Mouse (Mus musculus): Measurements from ENCODE around the gene Tctn1.

Tctn1 gene

DNA sequence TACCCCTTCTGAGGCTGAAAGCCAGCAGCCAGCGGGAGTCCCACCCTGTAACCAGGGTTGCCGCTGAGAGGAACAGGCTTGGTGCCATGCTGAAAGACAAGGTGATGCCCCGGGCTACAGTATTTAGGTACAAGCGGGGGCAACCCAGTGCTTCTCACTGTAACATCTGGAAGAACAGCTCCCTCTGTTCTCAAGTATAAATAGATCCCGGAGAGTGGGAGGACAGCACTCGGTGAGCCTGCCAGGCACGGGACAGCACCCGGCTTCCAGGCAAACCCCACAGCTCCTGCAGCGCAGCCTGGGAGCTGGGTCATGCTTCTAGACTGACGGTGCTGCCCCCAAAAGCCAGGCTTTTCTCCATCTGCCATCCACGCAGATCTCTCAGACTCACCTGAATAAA is 16.7 kb downstream of the Tctn1 start:
- DNase-seq (ENCODE audit: low read depth, low spot score) = no peak

DNA sequence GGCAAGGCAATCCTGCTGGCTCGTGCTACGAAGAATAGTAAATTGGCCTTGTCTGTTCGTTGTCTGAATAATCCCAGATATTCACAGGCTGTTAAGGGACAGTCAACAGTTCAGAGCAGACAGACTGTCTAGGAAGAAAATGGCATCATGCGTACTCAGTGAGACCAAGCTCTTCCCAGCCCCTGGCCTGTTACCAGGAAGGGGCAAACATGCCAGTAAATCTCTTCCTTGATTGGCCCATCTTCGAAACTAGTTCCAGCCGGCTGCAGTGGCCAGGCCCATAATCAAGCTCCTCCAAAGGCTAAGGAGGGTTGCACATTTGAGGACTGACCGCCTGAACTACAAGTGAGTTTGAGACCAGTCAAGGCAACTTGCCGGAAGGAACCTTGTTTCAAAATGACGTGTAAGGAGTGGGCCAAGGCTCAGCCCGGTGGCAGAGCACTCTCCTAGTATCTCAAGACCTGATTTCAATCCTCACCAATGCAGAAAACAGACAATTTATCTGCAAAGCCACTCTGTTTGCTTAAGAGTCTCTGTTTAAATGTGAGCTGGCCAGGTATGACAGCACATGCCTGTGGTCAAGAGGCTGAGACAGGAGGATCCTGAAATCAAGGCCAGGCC is 17.6 kb downstream of the Tctn1 start:
- no peak for DNase-seq (ENCODE audit: low read depth, low spot score)

DNA sequence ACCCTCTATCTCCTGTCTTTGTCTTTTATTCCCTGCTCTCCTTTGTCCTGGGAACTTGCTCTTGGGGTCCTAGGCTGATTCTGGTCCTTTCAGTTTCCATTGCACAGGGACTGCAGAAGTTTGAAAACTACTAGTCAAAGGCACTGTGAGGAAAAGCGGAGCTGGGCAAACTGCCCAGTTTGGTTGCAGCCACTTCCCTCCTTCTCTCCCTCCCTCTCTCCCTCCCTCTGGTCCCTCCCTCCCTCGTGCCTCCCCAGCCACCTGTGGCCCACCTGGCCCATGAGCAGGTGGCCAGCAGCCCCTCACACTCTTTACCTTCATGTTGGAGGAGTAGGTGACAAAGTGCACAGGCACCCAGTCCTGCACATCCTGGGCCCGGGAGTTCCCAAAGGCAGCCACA is 19.1 kb downstream of the Tctn1 start:
- DNase-seq (ENCODE audit: low read depth, low spot score) = no peak

DNA sequence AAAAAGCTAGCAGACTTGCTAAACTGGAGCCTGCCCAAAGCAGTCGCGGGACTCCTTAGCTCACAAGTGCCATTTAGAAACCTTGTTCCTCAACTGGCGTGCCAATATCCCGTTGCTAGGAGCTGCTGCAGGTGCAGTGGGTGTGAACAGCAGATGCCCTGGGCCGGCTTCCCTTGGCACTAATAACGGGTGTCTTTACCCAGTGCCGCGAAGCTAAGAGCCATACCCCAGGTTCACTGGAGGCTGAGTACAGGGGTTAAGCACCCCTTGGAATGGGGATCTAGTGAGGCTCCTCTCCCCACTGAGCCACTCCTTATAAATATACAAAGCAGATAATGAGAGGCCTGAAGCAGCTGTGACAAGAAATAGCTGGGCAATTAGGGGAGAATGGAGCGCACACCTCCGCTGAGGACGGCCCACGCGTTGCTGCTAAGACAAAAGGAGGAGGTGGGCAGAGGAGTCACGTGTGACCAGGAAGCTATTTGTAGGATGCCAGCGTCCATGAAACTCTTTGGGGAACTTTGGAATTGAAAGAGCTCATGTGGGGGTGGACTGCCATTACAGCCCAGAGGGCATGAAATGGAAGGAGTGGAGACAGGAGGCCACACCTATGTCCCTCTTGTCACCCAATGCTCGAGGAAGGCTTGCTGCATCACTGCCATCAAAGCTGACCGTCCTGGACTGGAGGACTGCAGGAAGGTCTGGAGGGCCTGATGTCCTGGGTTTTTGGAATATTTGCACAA is 20.3 kb downstream of the Tctn1 start:
- DNase-seq (ENCODE audit: low read depth, low spot score) = no peak

DNA sequence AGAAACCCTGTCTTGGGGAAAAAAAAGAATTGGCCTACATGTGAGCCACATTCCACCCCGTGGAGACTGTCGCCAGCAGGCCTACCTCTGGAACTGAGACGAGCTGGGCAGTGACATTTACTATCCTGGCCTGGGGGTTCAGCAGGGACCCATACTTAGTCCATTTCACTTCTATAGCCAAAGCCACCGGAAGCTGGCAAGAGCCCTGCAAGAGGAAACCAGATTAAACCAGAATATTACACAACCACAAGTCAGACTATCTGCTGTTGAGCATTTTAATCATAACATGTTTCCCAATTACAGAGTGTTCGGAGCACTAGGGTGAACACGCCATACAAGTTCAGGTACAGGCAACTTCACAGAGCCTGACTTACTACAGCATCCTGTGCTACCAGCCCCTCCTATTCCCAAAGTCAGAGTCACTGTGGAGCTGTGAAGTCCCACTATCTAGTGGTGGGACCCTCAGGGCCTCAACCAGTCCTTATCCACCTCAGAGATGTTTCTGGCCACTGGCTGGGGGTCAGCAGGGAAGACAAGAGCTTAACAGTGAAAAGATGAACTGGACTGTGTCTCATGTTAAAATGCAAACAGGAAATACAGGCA is 21.6 kb downstream of the Tctn1 start:
- no peak for DNase-seq (ENCODE audit: low read depth, low spot score)

DNA sequence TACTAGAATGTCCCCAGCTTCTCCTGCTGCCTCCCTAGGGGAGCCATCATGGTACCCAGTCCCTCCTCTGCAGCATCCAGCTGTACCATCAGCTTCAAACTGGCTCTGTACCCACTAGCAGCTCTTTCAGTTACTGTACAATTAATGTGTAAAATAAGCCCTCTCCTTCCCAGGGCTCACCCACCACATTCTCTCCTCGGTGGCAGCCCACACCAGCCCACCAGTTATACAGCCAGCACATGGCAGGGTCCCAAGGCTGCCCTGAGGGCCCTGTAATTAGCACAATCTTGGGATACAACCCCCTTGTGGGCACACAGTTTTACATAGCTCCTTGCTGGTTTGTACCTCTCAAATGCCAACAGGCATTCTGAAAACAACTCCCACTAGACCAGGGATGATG is 23.3 kb downstream of the Tctn1 start:
- no peak for DNase-seq (ENCODE audit: low read depth, low spot score)

DNA sequence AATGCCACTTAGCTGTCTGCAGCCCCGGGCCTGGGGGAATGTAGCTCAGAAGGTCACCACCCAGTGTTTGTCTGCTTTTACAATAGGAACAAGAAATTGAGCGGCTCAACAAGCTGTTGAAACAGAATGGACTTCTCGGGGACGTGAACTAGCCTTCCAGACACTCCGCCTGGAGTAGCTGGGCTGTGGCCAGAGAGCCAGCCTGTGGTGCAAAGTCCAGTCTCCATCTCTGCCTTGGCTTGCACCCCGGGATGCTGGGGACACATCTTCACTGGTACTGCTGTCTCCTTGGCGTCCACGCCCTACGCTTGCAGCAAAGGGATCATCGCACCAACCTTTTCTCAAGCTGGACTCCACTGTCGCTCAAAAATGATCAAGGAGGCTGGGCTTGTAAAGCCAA is 23.7 kb downstream of the Tctn1 start:
- no peak for DNase-seq (ENCODE audit: low read depth, low spot score)

DNA sequence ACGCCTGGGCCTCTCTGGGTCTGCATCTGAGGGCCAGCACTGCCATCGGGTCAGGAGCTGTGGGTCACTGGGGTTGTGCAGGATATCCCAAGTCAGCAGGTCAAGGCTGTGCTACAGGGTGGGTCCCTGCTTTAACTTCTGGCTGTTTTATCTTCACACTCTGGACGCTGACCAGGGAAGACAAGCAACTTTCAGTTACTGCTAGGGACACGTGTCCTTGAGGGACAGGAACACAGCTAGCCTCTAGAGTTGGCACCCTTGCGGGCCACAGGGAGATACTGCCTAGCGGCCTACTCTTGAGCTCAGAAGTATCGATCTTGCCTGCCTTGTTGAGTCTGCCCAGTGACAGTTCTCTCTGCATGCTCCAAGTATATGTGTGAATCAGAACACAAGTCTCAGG is 24.6 kb downstream of the Tctn1 start:
- no peak for DNase-seq (ENCODE audit: low read depth, low spot score)

DNA sequence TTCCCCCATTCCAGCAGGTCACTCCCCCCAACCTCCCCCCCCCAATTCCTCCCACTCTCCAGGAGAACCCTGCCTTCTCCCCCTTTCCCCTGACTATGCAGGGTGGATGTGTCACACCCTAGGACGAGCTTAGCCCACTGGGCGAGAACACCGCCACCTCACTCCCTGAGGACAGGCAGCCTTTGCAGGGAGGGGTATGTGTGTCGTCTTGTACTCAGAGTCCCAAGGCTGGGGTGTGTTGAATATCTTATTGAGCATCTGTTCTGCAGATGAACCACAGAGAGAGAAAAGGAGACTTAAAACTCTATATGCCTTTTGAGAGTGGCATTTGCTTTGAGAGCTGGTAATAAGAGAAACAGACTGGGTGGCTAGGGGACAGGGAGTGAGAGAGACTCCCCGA is 27.1 kb downstream of the Tctn1 start:
- DNase-seq (ENCODE audit: low read depth, low spot score) = no peak

DNA sequence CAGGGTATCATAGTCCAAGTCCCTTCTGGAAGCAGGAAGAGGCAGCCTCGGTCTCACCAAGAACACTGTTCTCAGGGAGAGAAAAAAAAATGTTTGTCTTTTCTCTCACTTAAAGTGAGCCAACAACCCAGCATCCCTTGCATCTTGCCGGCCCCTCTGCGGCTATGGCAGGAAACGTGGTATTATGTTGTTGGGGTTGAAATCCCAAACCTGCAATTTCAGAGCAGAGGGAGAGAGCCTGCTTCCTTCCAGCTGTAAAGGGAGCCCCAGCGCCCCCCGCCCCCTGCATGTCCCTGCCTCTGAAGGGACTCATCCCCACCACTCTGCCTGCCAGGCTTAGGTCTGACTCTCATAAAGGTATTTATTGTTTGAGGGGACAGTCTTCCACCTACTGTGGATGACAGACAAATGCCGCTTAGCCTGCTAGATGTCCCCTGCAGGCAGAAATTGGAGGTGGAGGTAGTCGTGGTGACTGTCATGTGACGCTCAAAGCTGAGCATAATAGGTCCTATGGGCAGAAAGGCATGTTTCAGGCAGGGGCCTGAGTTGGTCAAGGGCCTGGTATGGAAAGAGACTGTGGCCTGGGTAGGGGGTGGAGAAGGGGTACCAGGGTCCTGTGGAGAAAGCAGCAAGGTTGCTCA is 28.9 kb downstream of the Tctn1 start:
- DNase-seq (ENCODE audit: low read depth, low spot score) = no peak

DNA sequence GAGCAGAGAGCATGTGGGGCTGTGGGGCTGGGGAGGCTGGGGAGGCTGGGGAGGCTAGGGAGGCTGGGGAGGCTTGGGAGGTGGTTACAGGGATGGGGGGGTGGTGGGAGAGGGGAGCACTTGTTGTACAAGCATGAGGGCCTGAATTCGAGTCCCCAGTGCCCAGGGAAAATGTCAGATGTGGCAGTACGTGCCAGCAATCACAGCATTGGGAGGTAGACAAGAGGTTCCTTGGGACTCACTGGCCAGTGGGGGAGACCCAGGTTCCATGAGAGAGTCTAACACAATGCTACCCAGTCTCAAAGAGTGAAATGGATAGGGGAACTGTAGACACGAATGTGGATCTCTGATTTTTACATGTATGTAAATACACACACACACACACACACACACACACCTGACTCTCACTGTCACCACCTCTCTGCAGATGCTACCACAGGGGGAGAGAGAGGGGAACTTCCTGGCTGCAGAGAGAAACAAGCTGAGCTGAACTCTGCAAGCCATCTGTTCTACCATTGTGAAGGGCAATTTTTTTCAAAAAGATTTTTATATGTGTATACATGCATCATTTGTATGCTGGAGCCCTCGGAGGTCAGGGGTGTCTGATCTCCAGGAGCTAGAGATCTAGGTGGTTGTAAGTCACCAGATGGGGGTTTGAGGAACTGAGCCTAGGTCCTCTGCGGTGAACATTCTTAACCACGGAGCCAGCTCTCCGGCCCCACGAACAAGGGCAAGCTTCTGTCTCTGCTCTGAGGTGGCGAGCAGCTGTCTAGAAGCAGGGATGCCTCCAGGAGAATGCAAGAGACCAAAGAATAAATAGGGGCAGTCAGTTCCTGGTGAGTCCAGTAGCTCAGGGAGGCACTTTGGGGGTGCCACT is 29.7 kb downstream of the Tctn1 start:
- DNase-seq (ENCODE audit: low read depth, low spot score) = no peak

DNA sequence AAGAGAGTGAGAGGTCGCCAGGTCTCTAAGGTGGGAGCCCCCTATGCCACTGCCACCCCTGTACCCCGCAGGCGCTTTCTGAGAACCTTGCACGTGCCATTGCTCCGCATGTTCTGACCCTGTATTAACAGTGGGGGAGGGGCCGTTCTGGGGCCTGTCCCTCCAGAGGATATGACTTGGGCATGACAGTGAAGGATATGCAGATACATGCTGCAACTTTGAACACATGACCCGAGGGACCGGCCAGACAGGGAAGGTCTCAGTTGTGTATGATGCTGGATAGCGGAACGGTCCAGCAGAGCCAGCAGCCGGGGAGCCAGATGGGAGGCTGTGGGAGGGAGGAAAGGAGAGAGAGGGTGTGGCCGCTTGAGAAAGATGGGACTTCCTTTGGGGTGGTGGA is 30.6 kb downstream of the Tctn1 start:
- no peak for DNase-seq (ENCODE audit: low read depth, low spot score)

DNA sequence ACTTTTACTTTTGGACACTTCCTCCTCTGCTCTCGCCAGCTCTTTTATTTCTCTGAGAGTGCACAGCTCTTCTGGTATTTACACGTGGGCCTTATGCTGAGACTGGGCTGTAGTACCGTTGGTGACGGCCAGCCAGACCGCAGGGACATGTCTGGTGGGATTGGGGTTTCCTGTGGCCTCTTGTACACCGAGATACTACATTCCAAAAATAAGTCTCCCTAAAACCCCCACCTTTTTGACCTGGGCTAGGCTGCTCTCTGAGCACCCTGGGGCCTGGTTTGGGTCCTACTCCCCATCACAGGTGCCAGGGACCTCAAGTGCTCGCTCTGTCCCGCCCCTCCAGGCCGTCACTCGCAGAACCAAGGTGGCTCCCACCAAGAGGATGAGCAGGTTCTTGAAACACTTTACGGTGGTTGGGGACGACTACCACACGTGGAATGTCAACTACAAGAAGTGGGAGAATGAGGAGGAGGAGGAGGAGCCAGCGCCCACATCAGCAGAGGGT is 31.1 kb downstream of the Tctn1 start:
- DNase-seq (ENCODE audit: low read depth, low spot score) = no peak

DNA sequence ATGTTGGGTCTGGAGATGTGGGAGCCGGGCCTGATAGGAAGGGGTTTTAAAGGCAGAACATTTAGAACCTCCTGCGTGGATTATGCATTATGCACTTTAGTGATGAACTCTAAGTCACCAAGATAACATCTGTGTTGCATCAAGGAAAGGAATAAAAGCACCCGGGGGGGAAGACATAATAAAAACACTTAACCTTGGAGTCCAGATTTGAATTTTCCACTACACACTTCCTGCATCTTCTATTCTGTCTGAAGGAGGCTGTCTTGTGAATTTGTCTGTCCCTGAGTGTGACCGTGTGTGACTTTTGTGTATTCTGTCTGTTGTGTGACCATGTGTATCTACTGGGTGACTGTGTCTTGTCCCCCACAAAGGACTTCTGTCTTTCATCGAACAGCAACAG is 32.3 kb downstream of the Tctn1 start:
- no peak for DNase-seq (ENCODE audit: low read depth, low spot score)

DNA sequence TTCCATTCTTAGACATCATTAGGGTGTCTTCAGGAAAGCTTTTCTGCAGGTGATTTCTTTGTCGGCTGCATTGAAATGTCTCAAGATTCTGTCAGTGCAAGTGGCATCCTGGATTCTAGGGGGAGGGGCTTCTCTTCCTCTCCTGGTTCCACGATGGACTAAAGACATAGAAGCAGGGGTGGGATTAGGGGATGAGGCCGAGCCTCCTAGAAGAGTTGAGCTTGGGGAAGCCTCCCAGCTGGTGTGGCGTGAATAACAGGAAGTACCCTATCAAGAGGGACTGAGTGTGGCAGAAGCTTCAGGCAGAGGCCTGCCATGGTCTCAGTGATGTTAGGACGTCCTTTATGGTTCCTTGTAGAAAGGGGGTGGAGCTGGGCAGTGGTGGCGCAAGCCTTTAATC is 32.8 kb downstream of the Tctn1 start:
- DNase-seq (ENCODE audit: low read depth, low spot score) = no peak

DNA sequence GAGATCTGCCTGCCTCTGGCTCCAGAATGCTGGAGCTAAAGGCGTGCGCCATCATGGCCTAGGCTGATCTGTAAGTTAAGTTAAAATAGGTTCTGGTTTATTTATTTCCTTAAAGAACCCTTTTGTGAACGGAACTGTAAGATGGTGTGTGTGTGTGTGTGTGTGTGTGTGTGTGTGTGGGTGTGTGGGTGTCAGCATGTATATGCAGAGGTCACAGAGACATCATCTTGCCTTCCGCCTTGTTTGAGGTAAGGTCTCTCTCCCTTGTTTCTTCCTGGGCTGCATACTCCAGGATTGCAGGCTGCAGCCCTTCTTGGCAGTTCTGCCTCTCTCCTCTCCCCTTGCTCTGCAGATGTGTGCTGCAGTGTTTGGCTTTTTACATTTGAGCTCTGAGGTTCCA is 33.4 kb downstream of the Tctn1 start:
- no peak for DNase-seq (ENCODE audit: low read depth, low spot score)

DNA sequence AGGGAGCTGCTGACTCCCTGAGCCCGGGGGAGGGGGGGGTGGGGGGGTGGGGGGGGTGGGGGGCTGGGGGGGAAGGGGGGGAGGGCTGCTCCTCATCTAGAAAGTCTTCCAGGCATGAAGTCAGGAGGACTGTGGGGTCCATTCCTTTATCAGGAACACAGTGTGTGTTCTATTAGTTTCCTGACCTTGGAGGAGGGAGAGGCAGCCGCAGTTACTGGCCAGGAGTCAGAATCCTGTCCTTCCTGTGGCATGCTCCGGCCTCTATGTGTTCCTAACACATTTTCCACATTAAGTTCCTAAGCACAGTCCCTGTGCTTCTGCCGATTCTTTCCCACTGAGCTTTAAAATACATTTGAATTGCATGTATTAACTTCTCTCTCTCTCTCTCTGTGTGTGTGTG is 35.5 kb downstream of the Tctn1 start:
- no peak for DNase-seq (ENCODE audit: low read depth, low spot score)

DNA sequence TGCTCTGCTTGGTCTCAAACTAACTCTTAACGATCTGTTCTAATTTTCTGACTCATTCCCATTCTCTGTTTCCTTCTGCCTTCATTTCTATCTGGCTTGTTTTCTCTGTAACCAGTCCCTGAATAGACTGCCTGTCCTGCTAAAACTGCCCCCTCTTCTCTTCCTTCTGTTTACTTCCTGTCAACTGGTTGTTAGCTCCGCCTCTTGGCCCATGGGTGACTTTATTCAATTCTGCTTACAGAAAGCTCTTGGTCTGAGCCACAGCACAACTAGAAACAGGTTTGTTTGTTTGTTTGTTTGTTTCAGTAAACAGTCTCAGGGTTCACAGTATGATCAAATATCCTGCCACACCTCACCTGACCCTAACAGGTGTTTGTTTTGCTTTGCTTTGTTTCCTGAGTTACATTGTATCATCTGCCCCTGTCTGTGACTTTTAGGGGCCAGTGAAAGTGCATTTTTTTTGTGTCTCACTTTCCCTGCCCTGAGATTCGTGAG is 35.9 kb downstream of the Tctn1 start:
- no peak for DNase-seq (ENCODE audit: low read depth, low spot score)

DNA sequence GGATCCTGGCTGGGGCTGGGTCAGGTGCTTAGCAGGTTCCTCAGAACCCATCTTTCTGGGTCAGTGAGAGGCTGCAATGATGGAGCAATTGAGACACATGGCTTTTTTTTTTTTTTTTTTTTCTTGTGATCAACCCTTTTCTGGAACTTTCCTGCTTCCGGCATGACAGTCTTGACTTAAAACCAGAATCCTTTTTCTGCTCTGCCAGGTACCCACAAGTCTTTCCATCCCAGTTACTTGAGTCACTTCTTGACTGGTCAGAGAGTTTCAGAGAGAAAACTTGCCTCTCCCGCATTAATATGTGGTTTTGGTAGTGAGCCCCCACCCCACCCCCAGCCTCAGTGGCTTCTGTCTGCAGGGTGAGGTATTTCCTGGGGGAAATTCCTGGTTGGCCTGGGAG is 40.0 kb downstream of the Tctn1 start:
- DNase-seq (ENCODE audit: low read depth, low spot score) = no peak

DNA sequence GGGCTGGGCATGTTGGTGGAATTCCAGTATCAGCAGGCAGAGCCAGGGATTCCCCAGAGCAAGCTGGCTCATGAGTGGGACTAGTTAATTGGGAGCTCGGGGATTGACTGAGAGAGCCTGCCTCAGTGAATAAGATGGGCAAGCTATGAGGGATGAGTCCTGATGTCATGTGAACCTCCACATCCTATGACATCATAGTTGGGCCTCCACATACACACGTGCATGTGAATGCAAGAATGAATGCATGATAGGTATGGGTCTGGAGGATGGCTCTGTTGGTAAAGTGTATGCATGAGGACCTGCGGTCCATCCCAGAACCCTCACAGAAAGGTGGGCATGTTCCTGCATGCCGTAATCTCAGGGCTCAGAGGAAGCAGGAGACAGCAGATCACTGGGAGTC is 43.2 kb downstream of the Tctn1 start:
- DNase-seq (ENCODE audit: low read depth, low spot score) = no peak

Measured in 3T3-L1 (cell line).